In genomic region chr8:107576702-107577101, GRCm38 (mm10) we compare ENCODE assay signal across 8 mouse cellular contexts. TPM values are rescaled to one million over a fixed set of nuclear protein-coding genes. Genes with fewer than 3 reads are reported as not detected.
DNase-seq lines count a peak whose midpoint lies in the region; ATAC-seq lines count a peak whose summit lies in the region.

No protein-coding gene starts in this region.

- DNase-seq in 3134 (ENCODE audit: extremely low read depth, insufficient read length, low spot score): peak; percentile 56
- peak; percentile 89 for DNase-seq in adrenal gland, postnatal 10 days
- DNase-seq in embryonic facial prominence, embryonic 10.5 days (ENCODE audit: low spot score): peak; percentile 88
- DNase-seq in heart, adult 18-20 months: peak; percentile 83 to 91
- peak; percentile 81 for DNase-seq in kidney, adult 18-20 months
- peak; percentile 94 for DNase-seq in limb, embryonic 11.5 days (ENCODE audit: low spot score)
- DNase-seq in midbrain, embryonic 14.5 days: peak; percentile 93
- peak; percentile 53 to 69 for DNase-seq in spleen, postnatal 14 days (ENCODE audit: low spot score in 2 of 2)

- no peak overlapping the region for H3K4me2 ChIP-seq in limb, embryonic 11.5 days (ENCODE audit: low read depth, severe bottlenecking)
- H3K4me2 ChIP-seq in midbrain, embryonic 14.5 days (ENCODE audit: low read length): peak overlapping the region; percentile 38

- peaks cover 41% of the 10 kb centered on the region for H3K36me3 ChIP-seq in embryonic facial prominence, embryonic 10.5 days (replicated peaks)
- peaks cover 8% of the 10 kb centered on the region for H3K36me3 ChIP-seq in limb, embryonic 11.5 days (ENCODE audit: control insufficient read depth, insufficient read depth, low read length)
- H3K36me3 ChIP-seq in midbrain, embryonic 14.5 days (ENCODE audit: control insufficient read depth, insufficient read depth, low read length): peaks cover 37% of the 10 kb centered on the region

- H3K9me3 ChIP-seq in embryonic facial prominence, embryonic 10.5 days: no peaks in the 10 kb centered on the region
- no peaks in the 10 kb centered on the region for H3K9me3 ChIP-seq in limb, embryonic 11.5 days (ENCODE audit: control insufficient read depth, low read length)
- no peaks in the 10 kb centered on the region for H3K9me3 ChIP-seq in midbrain, embryonic 14.5 days (ENCODE audit: control insufficient read depth, low read length)

- ATAC-seq in limb, embryonic 11.5 days (ENCODE audit: insufficient number of reproducible peaks, low FRiP score, low TSS enrichment, low read depth): peak; percentile 65; the same call in 1 of the 2 replicates
- peak; percentile 48; the same call in 1 of the 2 replicates for ATAC-seq in midbrain, embryonic 14.5 days (ENCODE audit: low FRiP score, low TSS enrichment)

- H3K27ac ChIP-seq in embryonic facial prominence, embryonic 10.5 days (replicated peaks): peak overlapping the region; percentile 83
- no peak overlapping the region for H3K27ac ChIP-seq in limb, embryonic 11.5 days (replicated peaks; ENCODE audit: low read depth, low read length)
- H3K27ac ChIP-seq in midbrain, embryonic 14.5 days (replicated peaks; ENCODE audit: low read depth, low read length): no peak overlapping the region; the same call in 1 of the 2 replicates

- WGBS in embryonic facial prominence, embryonic 10.5 days: 11% methylated on average over 10 of the region's 10 CpGs
- 13% methylated on average over 10 of the region's 10 CpGs for WGBS in limb, embryonic 11.5 days
- WGBS in midbrain, embryonic 14.5 days: 9% methylated on average over 10 of the region's 10 CpGs

- peak overlapping the region; percentile 37; the same call in 1 of the 2 replicates for H3K4me3 ChIP-seq in embryonic facial prominence, embryonic 10.5 days
- no peak overlapping the region for H3K4me3 ChIP-seq in limb, embryonic 11.5 days (ENCODE audit: low read depth, low read length)
- H3K4me3 ChIP-seq in midbrain, embryonic 14.5 days (replicated peaks; ENCODE audit: low read depth, low read length): no peak overlapping the region

- H3K9ac ChIP-seq in limb, embryonic 11.5 days (ENCODE audit: low read length): no peak overlapping the region
- no peak overlapping the region for H3K9ac ChIP-seq in midbrain, embryonic 14.5 days (replicated peaks; ENCODE audit: low read length)

- H3K4me1 ChIP-seq in embryonic facial prominence, embryonic 10.5 days: peaks cover 4% of the 10 kb centered on the region
- H3K4me1 ChIP-seq in limb, embryonic 11.5 days (ENCODE audit: control insufficient read depth, insufficient read depth, low read length): 0 out of 2 replicates have a peak, but pooled peaks cover 2% of the 10 kb centered on the region
- no peaks in the 10 kb centered on the region for H3K4me1 ChIP-seq in midbrain, embryonic 14.5 days (ENCODE audit: control insufficient read depth, insufficient read depth, low read length)

- H3K27me3 ChIP-seq in embryonic facial prominence, embryonic 10.5 days (replicated peaks; ENCODE audit: low read depth, poor library complexity, severe bottlenecking): no peaks in the 10 kb centered on the region
- H3K27me3 ChIP-seq in limb, embryonic 11.5 days (ENCODE audit: control insufficient read depth, insufficient read depth, low read length): no peaks in the 10 kb centered on the region
- no peaks in the 10 kb centered on the region for H3K27me3 ChIP-seq in midbrain, embryonic 14.5 days (ENCODE audit: control insufficient read depth, insufficient read depth, low read length)

RNA-seq across cellular contexts. Expression of gene Psmd7, which starts 11.6 kb away (rescaled TPM):
- total RNA-seq in adrenal gland, postnatal 10 days (2021): 10 to 100 TPM; 83.7 to 86.5 TPM
- polyA plus RNA-seq in embryonic facial prominence, embryonic 10.5 days (2016; fragmentation: Nextera tagmentation; extraction: Ambion mirVana): 372 TPM in 2 replicates
- total RNA-seq in heart, adult 18-20 months (2021): 100 to 1,000 TPM in 1 of 2 experiments, 10 to 100 TPM in 1; 99.4 to 103 TPM
- 409 and 415 TPM in 2 replicates for polyA plus RNA-seq in limb, embryonic 11.5 days (2014; fragmentation: Nextera tagmentation; extraction: Ambion mirVana)
- 233 and 237 TPM in 2 replicates for polyA plus RNA-seq in midbrain, embryonic 14.5 days (2014; fragmentation: Nextera tagmentation; extraction: Ambion mirVana)
